Mouse (Mus musculus): ENCODE results near the gene Fkrp. TPM values are rescaled to one million over a fixed set of nuclear protein-coding genes. Genes with fewer than 3 reads are reported as not detected.

The Fkrp gene
- polyA plus RNA-seq, 1 experiment from 2014 or later: 21.4 TPM

DNA sequence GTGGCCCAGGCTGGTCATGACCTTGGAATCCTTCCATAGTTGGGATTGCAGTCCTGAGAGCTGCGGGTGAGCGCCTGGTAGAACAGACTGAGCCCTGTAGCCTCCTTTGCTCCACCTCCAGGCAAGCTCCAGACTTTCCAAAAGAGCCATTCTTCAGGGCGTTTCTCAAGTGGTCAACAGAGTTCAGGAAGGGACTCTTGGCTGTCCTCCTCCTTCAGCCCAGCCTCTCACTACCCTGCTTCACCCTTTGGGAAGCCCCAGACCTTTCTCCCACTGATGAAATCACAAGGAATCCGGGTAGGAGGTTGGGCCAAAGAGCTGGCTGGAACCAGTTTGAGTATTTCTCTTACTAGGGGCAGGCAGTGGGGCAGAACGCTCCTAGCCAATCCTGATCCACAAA lies 36.5 kb downstream of the Fkrp start:
- no peak overlapping the region for H3K9ac ChIP-seq (ENCODE audit: low read length)
- H3K4me3 ChIP-seq (replicated peaks; ENCODE audit: low read length): no peak overlapping the region
- H3K27ac ChIP-seq (ENCODE audit: low read length): no peak overlapping the region
- no peaks in the 10 kb centered on the region for H3K27me3 ChIP-seq (ENCODE audit: control insufficient read depth, insufficient read depth, low read length)
- H3K36me3 ChIP-seq (ENCODE audit: control insufficient read depth, insufficient read depth, low read length): no peaks in the 10 kb centered on the region
- no peak for ATAC-seq (ENCODE audit: insufficient read depth, low FRiP score)
- H3K4me1 ChIP-seq (ENCODE audit: control insufficient read depth, insufficient read depth, low read length): peaks cover 30% of the 10 kb centered on the region
- WGBS: 54% methylated on average over 5 of the region's 5 CpGs
- H3K4me2 ChIP-seq (ENCODE audit: low read depth, low read length): no peak overlapping the region
- no peaks in the 10 kb centered on the region for H3K9me3 ChIP-seq (replicated peaks; ENCODE audit: control insufficient read depth, low read length)

DNA sequence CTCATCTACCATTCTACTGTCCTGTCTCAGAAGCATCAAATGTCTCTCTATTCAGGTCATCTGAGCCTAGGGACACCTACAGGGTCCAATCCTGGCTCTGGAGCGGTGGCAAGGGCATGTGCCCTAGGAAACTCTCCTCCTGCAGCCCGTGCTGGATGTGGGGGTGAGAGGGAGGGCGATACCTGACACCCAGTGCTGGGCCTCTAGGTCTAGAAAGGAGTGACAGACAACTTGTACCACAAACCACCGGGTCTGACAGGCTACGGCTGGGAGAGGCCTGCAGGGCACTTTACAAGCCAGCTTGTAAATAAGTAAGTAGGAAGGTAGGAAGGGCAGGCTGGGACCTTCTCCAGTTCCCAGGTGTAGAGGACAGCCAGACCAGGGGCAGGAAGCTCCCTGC lies 40.6 kb downstream of the Fkrp start:
- H3K9ac ChIP-seq (ENCODE audit: low read length): no peak overlapping the region
- H3K4me2 ChIP-seq (ENCODE audit: low read depth, low read length): no peak overlapping the region
- H3K4me3 ChIP-seq (replicated peaks; ENCODE audit: low read length): no peak overlapping the region
- H3K4me1 ChIP-seq (ENCODE audit: control insufficient read depth, insufficient read depth, low read length): peaks cover 3% of the 10 kb centered on the region; the same call in 1 of the 2 replicates
- ATAC-seq (ENCODE audit: insufficient read depth, low FRiP score): no peak
- 49% methylated on average over 5 of the region's 5 CpGs for WGBS
- H3K36me3 ChIP-seq (ENCODE audit: control insufficient read depth, insufficient read depth, low read length): no peaks in the 10 kb centered on the region
- H3K9me3 ChIP-seq (replicated peaks; ENCODE audit: control insufficient read depth, low read length): no peaks in the 10 kb centered on the region; the same call in 1 of the 2 replicates
- no peak overlapping the region for H3K27ac ChIP-seq (ENCODE audit: low read length)
- H3K27me3 ChIP-seq (ENCODE audit: control insufficient read depth, insufficient read depth, low read length): no peaks in the 10 kb centered on the region

DNA sequence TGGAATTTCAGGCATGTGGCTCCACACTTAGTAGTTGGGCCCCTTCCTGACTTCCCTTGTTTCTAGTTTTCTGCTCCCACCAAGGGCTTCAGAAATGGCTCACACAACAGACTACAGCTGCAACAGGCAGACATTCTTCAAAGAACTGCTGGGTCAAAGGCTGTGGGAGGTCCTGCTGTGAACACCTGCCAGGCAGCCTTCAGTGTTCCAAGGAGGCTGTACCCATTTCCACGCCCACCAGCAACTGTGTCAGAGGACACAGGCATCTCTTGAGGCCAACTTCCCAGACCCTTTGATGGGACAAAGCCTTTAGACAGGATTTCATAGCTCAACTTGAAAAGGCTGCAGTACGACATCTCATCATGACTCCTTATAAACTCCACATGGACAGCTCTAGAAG lies 50.1 kb downstream of the Fkrp start:
- Histone ChIP-seq H3K9ac (ENCODE audit: low read length) (no peak overlapping the region), H3K27ac (ENCODE audit: low read length) (no peak overlapping the region), H3K36me3 (ENCODE audit: control insufficient read depth, insufficient read depth, low read length) (no peaks in the 10 kb centered on the region), H3K4me1 (ENCODE audit: control insufficient read depth, insufficient read depth, low read length) (peaks cover 4% of the 10 kb centered on the region; the same call in 1 of the 2 replicates), H3K9me3 (replicated peaks; ENCODE audit: control insufficient read depth, low read length) (no peaks in the 10 kb centered on the region), H3K27me3 (ENCODE audit: control insufficient read depth, insufficient read depth, low read length) (no peaks in the 10 kb centered on the region), H3K4me3 (replicated peaks; ENCODE audit: low read length) (no peak overlapping the region), H3K4me2 (ENCODE audit: low read depth, low read length) (no peak overlapping the region)
- no peak for ATAC-seq (ENCODE audit: insufficient read depth, low FRiP score)
- 54% methylated on average over 2 of the region's 2 CpGs for WGBS

DNA sequence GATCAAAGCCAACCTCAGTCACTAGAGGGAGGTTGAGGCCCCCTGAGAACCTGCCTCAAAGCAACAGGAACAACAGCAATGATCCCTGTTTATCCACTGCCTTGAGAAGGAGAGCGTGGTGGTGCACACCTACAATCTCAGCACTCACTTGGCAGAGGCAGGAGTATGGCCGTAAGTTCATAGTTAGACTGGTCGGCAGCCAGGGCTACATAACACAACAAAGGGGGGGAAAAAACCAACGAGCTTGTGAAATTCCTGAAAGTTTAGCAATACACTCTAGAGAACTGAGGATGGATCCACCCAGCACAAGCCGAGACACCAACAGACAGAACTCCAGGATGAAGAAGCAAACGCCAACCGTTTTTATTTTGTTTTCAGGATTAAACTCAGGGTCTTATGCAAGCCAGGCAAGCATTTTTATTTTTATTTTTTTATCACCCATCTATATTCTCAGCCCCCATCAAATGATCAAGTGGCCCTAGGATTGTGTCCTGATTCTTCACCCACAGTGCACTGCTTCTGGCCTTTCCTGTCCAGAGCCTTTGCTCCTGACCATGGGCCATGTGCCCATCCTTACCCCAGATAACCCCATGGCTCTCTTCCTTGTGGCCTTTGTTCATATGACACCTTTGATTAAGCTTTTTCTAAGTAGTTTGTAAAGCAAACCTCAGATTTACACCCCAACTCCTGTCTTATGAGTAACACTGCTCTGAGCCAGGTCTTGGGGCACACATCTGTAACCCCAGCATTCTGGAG lies 52.9 kb downstream of the Fkrp start:
- H3K4me1 ChIP-seq (ENCODE audit: control insufficient read depth, insufficient read depth, low read length): peaks cover 17% of the 10 kb centered on the region
- no peaks in the 10 kb centered on the region for H3K36me3 ChIP-seq (ENCODE audit: control insufficient read depth, insufficient read depth, low read length)
- WGBS: 78% methylated on average over 7 of the region's 7 CpGs
- H3K4me3 ChIP-seq (replicated peaks; ENCODE audit: low read length): no peak overlapping the region
- H3K27me3 ChIP-seq (ENCODE audit: control insufficient read depth, insufficient read depth, low read length): no peaks in the 10 kb centered on the region
- no peak overlapping the region for H3K27ac ChIP-seq (ENCODE audit: low read length)
- H3K4me2 ChIP-seq (ENCODE audit: low read depth, low read length): no peak overlapping the region
- ATAC-seq (ENCODE audit: insufficient read depth, low FRiP score): no peak
- H3K9me3 ChIP-seq (replicated peaks; ENCODE audit: control insufficient read depth, low read length): no peaks in the 10 kb centered on the region
- no peak overlapping the region for H3K9ac ChIP-seq (ENCODE audit: low read length)

DNA sequence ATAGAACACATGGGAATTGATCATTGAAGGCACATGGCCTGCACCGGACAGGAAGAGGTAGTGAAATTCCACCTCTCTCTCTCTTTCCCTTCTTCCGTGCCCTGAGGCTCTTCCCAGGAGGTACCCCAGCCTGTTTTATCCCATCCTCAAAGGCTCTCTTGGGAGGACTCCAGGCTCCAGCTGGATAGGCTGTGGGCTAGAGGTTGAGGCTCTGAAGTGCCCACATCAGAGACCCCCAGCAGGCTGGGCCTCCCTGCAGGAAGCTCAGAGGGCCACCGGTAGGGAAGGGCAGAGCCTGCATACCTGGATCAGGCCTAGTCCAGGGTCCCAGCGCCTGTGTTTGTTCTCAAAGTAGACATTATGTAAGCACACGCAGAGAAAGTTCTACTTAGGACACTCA lies 54.9 kb downstream of the Fkrp start:
- H3K36me3 ChIP-seq (ENCODE audit: control insufficient read depth, insufficient read depth, low read length): no peaks in the 10 kb centered on the region
- no peaks in the 10 kb centered on the region for H3K27me3 ChIP-seq (ENCODE audit: control insufficient read depth, insufficient read depth, low read length)
- no peak overlapping the region for H3K4me2 ChIP-seq (ENCODE audit: low read depth, low read length)
- H3K9me3 ChIP-seq (replicated peaks; ENCODE audit: control insufficient read depth, low read length): no peaks in the 10 kb centered on the region
- peak overlapping the region; percentile 81 for H3K27ac ChIP-seq (ENCODE audit: low read length)
- ATAC-seq (ENCODE audit: insufficient read depth, low FRiP score): peak; percentile 18; the same call in 1 of the 2 replicates
- 46% methylated on average over 5 of the region's 5 CpGs for WGBS
- no peak overlapping the region for H3K4me3 ChIP-seq (replicated peaks; ENCODE audit: low read length)
- H3K9ac ChIP-seq (ENCODE audit: low read length): no peak overlapping the region
- peaks cover 17% of the 10 kb centered on the region for H3K4me1 ChIP-seq (ENCODE audit: control insufficient read depth, insufficient read depth, low read length)

DNA sequence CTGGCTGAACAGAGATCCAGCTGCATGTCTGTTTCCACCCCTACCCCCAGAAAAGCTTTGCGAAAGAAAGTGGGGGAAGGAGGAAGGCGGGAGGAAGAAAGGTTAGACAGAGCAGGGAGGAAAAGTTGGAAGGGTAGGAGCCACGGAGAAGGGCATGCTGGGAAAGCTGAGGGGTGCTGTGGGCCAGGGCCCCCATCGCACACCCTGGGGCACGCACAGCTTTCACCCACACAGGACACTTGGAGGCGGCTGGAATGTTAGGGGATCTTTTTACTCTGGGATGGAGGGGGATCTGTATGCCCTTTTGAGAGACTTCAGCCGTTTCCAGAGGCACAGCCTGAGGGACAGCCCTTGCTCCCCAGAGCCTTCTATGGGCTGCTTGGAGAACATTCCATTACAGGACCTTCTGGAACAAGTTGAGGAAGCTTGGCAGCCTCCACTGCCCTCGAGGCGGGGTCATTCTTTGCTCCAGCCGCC lies 55.5 kb downstream of the Fkrp start:
- Histone ChIP-seq H3K4me3 (replicated peaks; ENCODE audit: low read length) (no peak overlapping the region), H3K36me3 (ENCODE audit: control insufficient read depth, insufficient read depth, low read length) (no peaks in the 10 kb centered on the region), H3K9ac (ENCODE audit: low read length) (peak overlapping the region; percentile 32; the same call in 1 of the 2 replicates), H3K27me3 (ENCODE audit: control insufficient read depth, insufficient read depth, low read length) (no peaks in the 10 kb centered on the region), H3K4me2 (ENCODE audit: low read depth, low read length) (peak overlapping the region; percentile 31; the same call in 1 of the 2 replicates), H3K4me1 (ENCODE audit: control insufficient read depth, insufficient read depth, low read length) (peaks cover 17% of the 10 kb centered on the region), H3K27ac (ENCODE audit: low read length) (peak overlapping the region; percentile 91), H3K9me3 (replicated peaks; ENCODE audit: control insufficient read depth, low read length) (no peaks in the 10 kb centered on the region)
- peak; percentile 79 for ATAC-seq (ENCODE audit: insufficient read depth, low FRiP score)
- WGBS: 35% methylated on average over 10 of the region's 10 CpGs

DNA sequence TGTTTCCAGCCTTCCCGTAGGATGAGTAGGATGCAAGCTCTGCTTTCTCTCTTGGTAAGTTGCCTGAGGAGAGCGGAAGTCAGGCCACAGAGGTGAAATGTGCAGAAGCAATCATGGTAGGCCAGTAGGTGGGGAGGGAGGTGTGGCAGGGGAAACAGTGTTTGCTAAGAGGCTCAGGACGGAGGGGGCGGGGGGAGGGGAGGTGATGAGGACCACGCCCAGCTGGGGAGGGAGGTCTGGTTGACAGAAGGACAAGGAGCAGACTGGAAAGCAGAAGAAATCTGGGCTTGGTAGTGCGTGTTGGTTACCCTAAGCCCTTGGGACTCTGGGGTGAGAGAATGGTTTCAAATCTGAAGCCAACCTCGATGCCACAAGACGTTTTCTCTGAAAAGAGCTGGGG lies 56.2 kb downstream of the Fkrp start:
- no peaks in the 10 kb centered on the region for H3K36me3 ChIP-seq (ENCODE audit: control insufficient read depth, insufficient read depth, low read length)
- H3K4me1 ChIP-seq (ENCODE audit: control insufficient read depth, insufficient read depth, low read length): peaks cover 17% of the 10 kb centered on the region
- H3K4me3 ChIP-seq (replicated peaks; ENCODE audit: low read length): no peak overlapping the region
- no peak overlapping the region for H3K9ac ChIP-seq (ENCODE audit: low read length)
- ATAC-seq (ENCODE audit: insufficient read depth, low FRiP score): peak; percentile 57; the same call in 1 of the 2 replicates
- H3K27ac ChIP-seq (ENCODE audit: low read length): peak overlapping the region; percentile 91; the same call in 1 of the 2 replicates
- 21% methylated on average over 8 of the region's 8 CpGs for WGBS
- H3K4me2 ChIP-seq (ENCODE audit: low read depth, low read length): no peak overlapping the region
- no peaks in the 10 kb centered on the region for H3K9me3 ChIP-seq (replicated peaks; ENCODE audit: control insufficient read depth, low read length)
- H3K27me3 ChIP-seq (ENCODE audit: control insufficient read depth, insufficient read depth, low read length): no peaks in the 10 kb centered on the region

Other genes starting within 250 kb of the Fkrp start
- 10.7 and 11.4 TPM in 2 replicates for gene Arhgap35, start 201.7 kb downstream of the Fkrp start, polyA plus RNA-seq (2015; fragmentation: Nextera tagmentation; extraction: Ambion mirVana)
- not detected in 2 replicates for gene Ceacam15, start 141.0 kb downstream of the Fkrp start, polyA plus RNA-seq (2015; fragmentation: Nextera tagmentation; extraction: Ambion mirVana)
- gene Ceacam9, start 94.8 kb downstream of the Fkrp start, polyA plus RNA-seq (2015; fragmentation: Nextera tagmentation; extraction: Ambion mirVana): not detected in 2 replicates
- gene Ap2s1, start 78.3 kb downstream of the Fkrp start, polyA plus RNA-seq (2015; fragmentation: Nextera tagmentation; extraction: Ambion mirVana): 229 and 231 TPM in 2 replicates
- 43.1 and 46.6 TPM in 2 replicates for gene Slc1a5, start 35.4 kb downstream of the Fkrp start, polyA plus RNA-seq (2015; fragmentation: Nextera tagmentation; extraction: Ambion mirVana)
- gene Strn4, start 843 bp downstream of the Fkrp start, polyA plus RNA-seq (2015; fragmentation: Nextera tagmentation; extraction: Ambion mirVana): 68.5 and 80.0 TPM in 2 replicates
- 11.1 and 11.8 TPM in 2 replicates for gene Prkd2, start 26.2 kb upstream of the Fkrp start, polyA plus RNA-seq (2015; fragmentation: Nextera tagmentation; extraction: Ambion mirVana)
- gene Dact3, start 58.6 kb upstream of the Fkrp start, polyA plus RNA-seq (2015; fragmentation: Nextera tagmentation; extraction: Ambion mirVana): 2.3 TPM in 2 replicates
- 9.7 and 12.0 TPM in 2 replicates for gene Gng8, start 75.1 kb upstream of the Fkrp start, polyA plus RNA-seq (2015; fragmentation: Nextera tagmentation; extraction: Ambion mirVana)
- gene Ptgir, start 89.8 kb upstream of the Fkrp start, polyA plus RNA-seq (2015; fragmentation: Nextera tagmentation; extraction: Ambion mirVana): 3.0 and 3.2 TPM in 2 replicates
- gene Calm3, start 107.4 kb upstream of the Fkrp start, polyA plus RNA-seq (2015; fragmentation: Nextera tagmentation; extraction: Ambion mirVana): 120 and 126 TPM in 2 replicates
- 7.8 and 10.2 TPM in 2 replicates for gene Pnmal2, start 128.0 kb upstream of the Fkrp start, polyA plus RNA-seq (2015; fragmentation: Nextera tagmentation; extraction: Ambion mirVana)
- 3.2 and 3.4 TPM in 2 replicates for gene Pnmal1, start 142.9 kb upstream of the Fkrp start, polyA plus RNA-seq (2015; fragmentation: Nextera tagmentation; extraction: Ambion mirVana)
- gene Gm42372, start 166.4 kb upstream of the Fkrp start, polyA plus RNA-seq (2015; fragmentation: Nextera tagmentation; extraction: Ambion mirVana): 0.25 and 0.35 TPM in 2 replicates
- 40.4 and 45.1 TPM in 2 replicates for gene Ccdc8, start 176.0 kb upstream of the Fkrp start, polyA plus RNA-seq (2015; fragmentation: Nextera tagmentation; extraction: Ambion mirVana)
- gene Ppp5c, start 211.2 kb upstream of the Fkrp start, polyA plus RNA-seq (2015; fragmentation: Nextera tagmentation; extraction: Ambion mirVana): 87.9 and 95.6 TPM in 2 replicates
- gene Hif3a, start 245.7 kb upstream of the Fkrp start, polyA plus RNA-seq (2015; fragmentation: Nextera tagmentation; extraction: Ambion mirVana): 49.6 and 60.1 TPM in 2 replicates